Mouse (Mus musculus) neural tube, embryonic 11.5 days (tissue): ENCODE measurements around the gene Sec14l1. TPM values are rescaled to one million over a fixed set of nuclear protein-coding genes. Genes with fewer than 3 reads are reported as not detected.

Experiments used
- ATAC-seq: fragments of 200-750 bp; cut with Nextera tagmentation; 2 replicates; pipeline ENCODE4 v1.8.0; 2017; ENCODE audit warnings: moderate number of reproducible peaks, mild to moderate bottlenecking, moderate TSS enrichment, moderate library complexity; ENCODE audit not compliant: insufficient read depth, low FRiP score, low TSS enrichment
- DNase-seq: peaks from one replicate; pipeline ENCODE4 v3.0.0-alpha.2; 2015; ENCODE audit warnings: low spot score
- H3K27ac ChIP-seq: fragments of 300-500 bp; sonication (generic); 2 replicates; pipeline ENCODE4 v1.5.1; 2014; ENCODE audit warnings: low read depth, mild to moderate bottlenecking, low read length
- H3K27me3 ChIP-seq: fragments of 300-500 bp; sonication (generic); 2 replicates; pipeline ENCODE4 v1.6.1; 2014; ENCODE audit warnings: mild to moderate bottlenecking, low read length, mixed read lengths; ENCODE audit not compliant: control insufficient read depth, insufficient read depth
- H3K36me3 ChIP-seq: fragments of 300-500 bp; sonication (generic); 2 replicates; pipeline ENCODE4 v1.6.1; 2014; ENCODE audit warnings: mild to moderate bottlenecking, low read length, moderate library complexity, mixed read lengths; ENCODE audit not compliant: control insufficient read depth, insufficient read depth
- H3K4me1 ChIP-seq: fragments of 300-500 bp; sonication (generic); 2 replicates; pipeline ENCODE4 v1.6.1; 2014; ENCODE audit warnings: low read length, mixed read lengths; ENCODE audit not compliant: control insufficient read depth, insufficient read depth
- H3K4me2 ChIP-seq: fragments of 300-500 bp; sonication (generic); 2 replicates; pipeline ENCODE4 v1.6.1; 2014; ENCODE audit warnings: low read depth, mild to moderate bottlenecking, moderate library complexity
- H3K4me3 ChIP-seq: fragments of 300-500 bp; sonication (generic); 2 replicates; pipeline ENCODE4 v1.5.1; 2014; ENCODE audit warnings: low read depth, low read length
- H3K9ac ChIP-seq: fragments of 300-500 bp; sonication (generic); 2 replicates; pipeline ENCODE4 v1.6.1; 2014; ENCODE audit warnings: mild to moderate bottlenecking, low read length
- H3K9me3 ChIP-seq: fragments of 300-500 bp; sonication (generic); 2 replicates; pipeline ENCODE4 v1.6.1; 2016; ENCODE audit warnings: low read length; ENCODE audit not compliant: control insufficient read depth
- WGBS: fragments of 180-500 bp; shearing (Covaris S2); extraction: QIAGEN DNeasy Blood & Tissue Kit; methylation state at CpG from one replicate; pipeline ENCODE4 v1.1.7; 2014; 5-methylcytosine and 5-hydroxymethylcytosine counted together
- polyA plus RNA-seq: library from polyadenylated mRNA; unstranded; fragments of >200 nt; fragmentation: Nextera tagmentation; extraction: Ambion mirVana; gene quantifications from 2 replicates; pipeline ENCODE4 v1.2.1, GENCODE M21; 2014

Gene Sec14l1
- polyA plus RNA-seq, 1 experiment from 2014 or later = 44.2 TPM

DNA sequence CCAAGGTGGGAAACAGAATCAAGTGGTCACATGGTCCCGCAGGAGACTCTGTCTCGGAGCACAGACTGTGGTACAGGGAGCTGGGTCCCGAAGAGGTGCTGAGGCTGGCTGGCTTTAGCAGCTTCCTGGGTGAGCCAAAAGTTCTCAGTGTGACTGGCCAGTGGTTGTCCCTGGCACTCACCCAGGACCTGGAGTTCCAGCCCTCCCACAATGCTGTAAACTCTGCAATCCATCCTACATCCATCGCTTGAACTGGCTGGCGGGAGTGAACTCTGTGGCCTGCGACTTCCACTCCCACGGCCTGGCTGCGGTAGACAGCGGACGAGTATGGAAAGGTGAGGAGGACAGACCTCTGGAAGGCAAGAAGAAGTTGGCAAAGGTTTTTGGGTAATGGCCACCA is 11.4 kb upstream of the Sec14l1 start:
- WGBS = 88% methylated on average over 10 of the region's 10 CpGs
- Histone ChIP-seq H3K36me3 (no peaks in the 10 kb centered on the region), H3K27me3 (no peaks in the 10 kb centered on the region), H3K4me1 (peaks cover 12% of the 10 kb centered on the region; the same call in 1 of the 2 replicates), H3K9me3 (no peaks in the 10 kb centered on the region), H3K4me2 (no peak overlapping the region), H3K4me3 (no peak overlapping the region), H3K27ac (no peak overlapping the region), H3K9ac (no peak overlapping the region)
- ATAC-seq (no peak), DNase-seq (no peak)

DNA sequence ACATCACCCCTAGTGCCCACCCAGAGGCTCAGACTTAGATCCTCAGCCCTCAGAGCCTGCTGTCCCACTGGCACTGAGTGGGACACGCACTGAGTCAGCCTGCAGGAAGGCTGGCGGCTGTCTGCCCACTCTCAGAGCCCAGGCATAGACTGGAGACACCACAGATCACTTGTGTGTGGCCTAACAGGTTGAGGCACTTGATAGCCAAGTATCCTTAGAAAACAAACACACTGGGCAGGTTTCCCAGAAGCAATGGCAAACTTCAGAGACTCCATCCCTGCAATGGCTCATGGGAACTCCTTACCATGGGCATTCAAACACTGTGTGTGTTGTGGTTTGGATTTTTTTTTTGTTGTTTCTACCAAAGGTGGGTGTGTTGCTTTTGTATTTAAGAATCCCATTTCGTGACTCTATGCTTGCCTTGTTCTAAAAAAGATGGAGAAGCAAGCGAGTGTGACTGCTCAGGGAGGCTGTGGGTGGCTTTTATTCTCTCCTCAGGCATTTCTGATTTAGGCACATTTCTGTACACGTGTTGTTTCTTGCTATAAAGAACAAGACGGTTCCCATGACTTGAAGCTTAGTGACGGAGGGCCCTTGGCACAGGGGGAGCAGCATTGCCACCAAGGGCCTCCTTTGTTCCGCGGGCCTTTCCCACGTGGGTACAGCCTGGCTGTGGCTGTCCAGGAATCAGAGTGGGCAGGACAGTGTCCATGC is 10.8 kb upstream of the Sec14l1 start:
- DNase-seq (no peak), ATAC-seq (no peak)
- 84% methylated on average over 10 of the region's 10 CpGs for WGBS
- H3K27ac ChIP-seq = no peak overlapping the region
- peaks cover 12% of the 10 kb centered on the region; the same call in 1 of the 2 replicates for H3K4me1 ChIP-seq
- no peaks in the 10 kb centered on the region for H3K27me3 ChIP-seq
- H3K36me3 ChIP-seq = no peaks in the 10 kb centered on the region
- no peak overlapping the region for H3K4me2 ChIP-seq
- H3K9me3 ChIP-seq = no peaks in the 10 kb centered on the region
- H3K4me3 ChIP-seq = no peak overlapping the region
- H3K9ac ChIP-seq = no peak overlapping the region

DNA sequence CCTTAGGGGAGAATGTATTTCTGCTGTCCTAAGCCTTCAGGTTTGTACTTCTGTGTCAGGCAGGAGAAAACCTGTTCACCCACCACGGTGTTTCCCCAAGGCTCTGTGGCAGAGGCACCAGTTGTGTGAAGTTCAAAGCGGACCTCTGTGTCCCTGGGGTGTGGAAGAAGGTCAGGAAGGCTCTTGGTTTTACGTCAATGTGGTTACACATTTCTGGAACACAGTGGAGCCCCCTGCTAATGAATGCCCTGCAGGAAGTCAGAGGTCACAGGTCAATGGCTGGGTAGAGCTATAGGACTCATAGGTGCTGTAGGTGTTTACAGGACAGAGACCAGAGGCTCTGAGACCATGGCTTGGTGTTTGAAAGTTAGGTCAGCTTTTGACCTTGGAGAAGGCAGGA is 9.7 kb upstream of the Sec14l1 start:
- Histone ChIP-seq H3K9ac (no peak overlapping the region), H3K27me3 (no peaks in the 10 kb centered on the region), H3K4me2 (no peak overlapping the region), H3K9me3 (no peaks in the 10 kb centered on the region), H3K27ac (no peak overlapping the region), H3K36me3 (no peaks in the 10 kb centered on the region), H3K4me1 (peaks cover 12% of the 10 kb centered on the region; the same call in 1 of the 2 replicates), H3K4me3 (no peak overlapping the region)
- WGBS = 66% methylated on average over 3 of the region's 3 CpGs
- ATAC-seq (no peak), DNase-seq (no peak)

DNA sequence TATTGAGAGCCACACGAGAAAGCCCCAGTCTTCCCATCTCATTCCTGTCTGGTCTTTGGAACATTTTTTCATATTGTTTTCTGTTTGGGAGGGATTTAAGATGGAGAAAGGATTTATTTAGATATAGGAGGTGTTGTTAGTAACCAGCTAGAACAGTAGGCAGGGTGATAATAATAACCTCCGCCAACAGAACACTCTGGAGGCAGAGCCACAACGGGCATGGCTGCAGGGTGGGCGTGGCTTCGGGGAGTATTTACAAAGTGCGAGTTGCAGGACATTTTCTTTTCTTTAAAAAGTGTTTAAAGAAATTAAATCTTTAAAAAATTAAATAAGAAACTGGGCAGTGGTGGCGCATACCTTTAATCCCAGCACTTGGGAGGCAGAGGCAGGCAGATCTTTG is 9.1 kb upstream of the Sec14l1 start:
- ATAC-seq (no peak), DNase-seq (no peak)
- Histone ChIP-seq H3K4me3 (no peak overlapping the region), H3K27me3 (no peaks in the 10 kb centered on the region), H3K4me2 (no peak overlapping the region), H3K36me3 (no peaks in the 10 kb centered on the region), H3K9ac (no peak overlapping the region), H3K27ac (no peak overlapping the region), H3K4me1 (peaks cover 12% of the 10 kb centered on the region; the same call in 1 of the 2 replicates), H3K9me3 (no peaks in the 10 kb centered on the region)
- WGBS = 87% methylated on average over 7 of the region's 7 CpGs

DNA sequence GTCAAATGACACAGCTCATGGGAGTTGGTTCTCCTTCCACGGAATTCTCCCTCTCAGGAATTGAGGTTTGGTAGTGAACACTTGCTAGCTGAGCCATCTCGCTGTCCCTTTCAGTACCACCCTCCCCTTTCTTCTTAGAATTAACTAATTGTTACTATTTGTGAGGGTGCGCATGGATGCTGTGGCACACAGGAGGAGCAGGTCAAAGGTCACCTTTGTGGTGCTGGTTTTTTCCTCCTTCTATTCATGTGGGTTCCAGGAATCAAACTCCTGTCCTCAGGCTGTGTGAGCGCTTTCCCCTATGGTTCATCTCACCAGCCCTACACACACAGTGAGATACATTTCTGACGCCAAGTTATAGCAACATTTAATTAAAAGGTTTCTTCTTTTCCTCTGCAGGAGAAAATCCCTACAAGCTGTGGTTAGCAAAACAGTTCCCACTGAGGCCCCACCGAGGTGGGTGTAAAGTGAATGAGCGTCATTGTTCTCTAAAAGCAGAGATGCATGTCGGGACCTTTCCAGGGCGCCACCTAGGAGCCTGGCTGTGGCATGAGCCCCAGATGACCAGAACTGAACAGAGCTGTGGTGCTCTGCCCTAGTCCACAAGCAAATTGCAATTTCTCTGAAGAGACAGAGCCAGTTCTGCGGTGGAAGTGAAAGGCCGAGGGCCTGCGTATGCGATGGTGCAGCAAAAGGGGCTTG is 8.2 kb upstream of the Sec14l1 start:
- Histone ChIP-seq H3K27me3 (no peaks in the 10 kb centered on the region), H3K9me3 (no peaks in the 10 kb centered on the region), H3K36me3 (no peaks in the 10 kb centered on the region), H3K4me1 (peaks cover 12% of the 10 kb centered on the region; the same call in 1 of the 2 replicates), H3K9ac (peak overlapping the region; percentile 43), H3K4me3 (no peak overlapping the region), H3K27ac (peak overlapping the region; percentile 24), H3K4me2 (no peak overlapping the region)
- WGBS = 25% methylated on average over 13 of the region's 13 CpGs
- ATAC-seq (no peak), DNase-seq (peak; percentile 52)

DNA sequence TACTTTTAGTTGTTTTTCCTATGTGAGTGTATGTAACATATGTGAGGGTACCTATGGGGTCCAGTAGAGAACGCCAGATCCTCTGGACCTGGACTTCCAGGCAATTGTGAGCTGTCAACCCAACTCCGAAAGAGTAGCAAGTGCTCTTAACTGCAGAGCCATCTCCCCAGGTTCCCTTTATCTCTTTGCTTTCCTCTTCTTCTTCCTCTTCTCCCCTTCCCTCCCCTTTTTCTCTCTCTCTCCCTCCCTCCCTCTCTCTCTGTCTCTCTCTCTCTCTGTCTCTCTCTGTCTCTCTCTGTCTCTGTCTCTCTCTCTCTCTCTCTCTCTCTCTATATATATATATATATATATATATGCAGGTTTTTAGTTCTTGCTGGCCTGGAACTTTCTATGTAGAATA is 7.1 kb upstream of the Sec14l1 start:
- no peaks in the 10 kb centered on the region for H3K36me3 ChIP-seq
- H3K9me3 ChIP-seq = no peaks in the 10 kb centered on the region
- 88% methylated on average over 2 of the region's 2 CpGs for WGBS
- peaks cover 12% of the 10 kb centered on the region; the same call in 1 of the 2 replicates for H3K4me1 ChIP-seq
- DNase-seq (no peak), ATAC-seq (no peak)
- H3K4me2 ChIP-seq = no peak overlapping the region
- H3K9ac ChIP-seq = no peak overlapping the region
- H3K27me3 ChIP-seq = no peaks in the 10 kb centered on the region
- no peak overlapping the region for H3K4me3 ChIP-seq
- H3K27ac ChIP-seq = no peak overlapping the region

DNA sequence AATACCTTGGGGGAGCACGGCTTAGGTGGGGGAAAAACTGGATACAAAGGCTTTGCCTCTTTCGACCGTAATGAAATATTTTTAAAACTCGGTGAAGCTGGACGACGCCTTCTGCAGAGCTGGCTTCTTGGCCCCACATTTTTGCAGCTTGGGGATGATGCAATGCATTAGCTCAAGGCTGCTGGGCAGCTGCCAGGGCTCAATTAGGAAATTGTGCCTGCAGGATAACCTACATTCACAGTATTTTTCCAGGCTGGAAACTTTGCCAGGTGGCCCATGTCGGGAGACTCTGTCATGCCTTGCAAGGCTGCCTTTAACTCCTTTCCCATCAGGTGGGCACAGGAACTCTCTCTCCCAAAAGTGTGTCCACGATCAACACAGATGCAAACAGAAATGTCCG is 6.4 kb upstream of the Sec14l1 start:
- Histone ChIP-seq H3K9me3 (no peaks in the 10 kb centered on the region), H3K27me3 (no peaks in the 10 kb centered on the region), H3K4me3 (no peak overlapping the region), H3K4me1 (peaks cover 12% of the 10 kb centered on the region; the same call in 1 of the 2 replicates), H3K9ac (no peak overlapping the region), H3K36me3 (no peaks in the 10 kb centered on the region), H3K4me2 (no peak overlapping the region), H3K27ac (no peak overlapping the region)
- ATAC-seq (no peak), DNase-seq (no peak)
- 82% methylated on average over 9 of the region's 9 CpGs for WGBS

DNA sequence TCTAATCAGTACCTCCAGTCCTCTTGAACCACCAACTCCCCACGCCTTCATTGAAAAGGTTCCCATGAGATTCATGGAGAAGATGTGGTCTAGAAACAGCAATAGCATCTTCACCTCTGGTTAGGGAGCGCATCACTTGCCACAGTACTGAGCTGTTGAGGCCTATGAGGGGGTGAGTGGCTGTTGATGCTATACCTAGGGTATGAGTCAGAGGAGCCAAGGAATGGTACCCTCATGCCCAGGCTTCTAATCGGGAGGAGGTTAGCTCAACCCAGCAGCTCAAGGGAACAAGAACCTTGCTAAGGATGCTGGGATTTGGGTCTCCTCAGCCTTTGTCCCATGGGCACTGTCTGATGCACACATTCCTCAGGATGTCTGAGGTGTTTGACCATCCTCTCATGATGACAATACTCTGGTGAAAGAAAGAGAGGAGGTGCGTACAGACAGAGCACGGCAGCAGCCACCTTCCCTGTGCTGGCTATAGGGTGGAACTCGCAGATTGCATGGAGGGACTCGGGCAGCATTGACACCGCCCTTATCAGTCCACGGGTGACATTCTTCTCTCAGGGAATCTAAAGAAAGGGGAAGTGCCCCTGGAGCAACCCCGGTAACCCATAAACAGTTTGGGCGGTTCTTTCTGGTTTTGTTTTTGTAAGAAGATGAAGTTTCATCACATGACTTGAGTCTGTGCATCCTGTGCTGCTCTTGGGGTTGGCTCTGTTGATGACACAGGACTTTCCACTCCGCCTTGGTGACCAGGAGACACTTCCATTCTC is 5.6 kb upstream of the Sec14l1 start:
- peaks cover 12% of the 10 kb centered on the region; the same call in 1 of the 2 replicates for H3K4me1 ChIP-seq
- H3K4me3 ChIP-seq = no peak overlapping the region
- ATAC-seq (no peak), DNase-seq (no peak)
- no peaks in the 10 kb centered on the region for H3K27me3 ChIP-seq
- no peaks in the 10 kb centered on the region for H3K36me3 ChIP-seq
- no peak overlapping the region for H3K4me2 ChIP-seq
- no peak overlapping the region for H3K27ac ChIP-seq
- WGBS = 86% methylated on average over 12 of the region's 12 CpGs
- H3K9ac ChIP-seq = no peak overlapping the region
- no peaks in the 10 kb centered on the region for H3K9me3 ChIP-seq
